Comparison of ENCODE assay signal across 19 mouse cellular contexts in genomic region chr6:33283936-33284335, GRCm38 (mm10). TPM values are rescaled to one million over a fixed set of nuclear protein-coding genes. Genes with fewer than 3 reads are reported as not detected.
A peak's percentile ranks its signal among the peaks of the same experiment; 100 is the strongest.
DNase-seq lines count a peak whose midpoint lies in the region; ATAC-seq and TF ChIP-seq lines count a peak whose summit lies in the region.
"Had no signal": no experiment of that assay in that cellular context is flagged by ENCODE, and none has a peak within 500 bp of the region (broad histone marks: within the 10 kb centered on the region; RNA-seq: fewer than 3 reads in every experiment).

No protein-coding gene starts in this region.

- H3K36me3 ChIP-seq in hindbrain, embryonic 12.5 days = no peaks in the 10 kb centered on the region
- no peaks in the 10 kb centered on the region for H3K36me3 ChIP-seq in hindbrain, postnatal 0 days (ENCODE audit: insufficient read depth, low read length)
- no peaks in the 10 kb centered on the region for H3K36me3 ChIP-seq in midbrain, embryonic 12.5 days
- H3K36me3 ChIP-seq in midbrain, postnatal 0 days (ENCODE audit: insufficient read depth, low read length) = no peaks in the 10 kb centered on the region
- H3K36me3 ChIP-seq in intestine, embryonic 16.5 days (ENCODE audit: control insufficient read depth, insufficient read depth, low read length) = no peaks in the 10 kb centered on the region

- H3K27ac ChIP-seq in hindbrain, embryonic 12.5 days = peak overlapping the region; percentile 76
- H3K27ac ChIP-seq in hindbrain, postnatal 0 days = no peak overlapping the region
- peak overlapping the region; percentile 61 for H3K27ac ChIP-seq in midbrain, embryonic 12.5 days (replicated peaks)
- H3K27ac ChIP-seq in midbrain, postnatal 0 days (ENCODE audit: low read depth, low read length) = no peak overlapping the region
- H3K27ac ChIP-seq in intestine, embryonic 16.5 days (ENCODE audit: low read length) = no peak overlapping the region
- H3K27ac ChIP-seq: heart, embryonic 10.5 days had no signal

- ATAC-seq in hindbrain, embryonic 12.5 days (ENCODE audit: low FRiP score) = no peak
- ATAC-seq in hindbrain, postnatal 0 days = no peak
- ATAC-seq in midbrain, embryonic 12.5 days (ENCODE audit: low FRiP score, low read depth) = no peak
- no peak for ATAC-seq in midbrain, postnatal 0 days (ENCODE audit: low FRiP score)
- ATAC-seq in intestine, embryonic 16.5 days = no peak
- ATAC-seq: inflammation-experienced regulatory T-cells, adult 6 months had no signal

- no peaks in the 10 kb centered on the region; the same call in 1 of the 2 replicates for H3K4me1 ChIP-seq in hindbrain, embryonic 12.5 days
- no peaks in the 10 kb centered on the region for H3K4me1 ChIP-seq in hindbrain, postnatal 0 days (ENCODE audit: insufficient read depth, low read length)
- H3K4me1 ChIP-seq in midbrain, embryonic 12.5 days = peaks cover 17% of the 10 kb centered on the region
- H3K4me1 ChIP-seq in midbrain, postnatal 0 days (ENCODE audit: insufficient read depth, low read length) = no peaks in the 10 kb centered on the region
- no peaks in the 10 kb centered on the region for H3K4me1 ChIP-seq in intestine, embryonic 16.5 days (ENCODE audit: control insufficient read depth, insufficient read depth, low read length)
- H3K4me1 ChIP-seq: heart, embryonic 10.5 days had no signal

- no peaks in the 10 kb centered on the region for H3K27me3 ChIP-seq in hindbrain, embryonic 12.5 days
- H3K27me3 ChIP-seq in hindbrain, postnatal 0 days (ENCODE audit: insufficient read depth, low read length) = no peaks in the 10 kb centered on the region
- H3K27me3 ChIP-seq in midbrain, embryonic 12.5 days = no peaks in the 10 kb centered on the region
- no peaks in the 10 kb centered on the region for H3K27me3 ChIP-seq in midbrain, postnatal 0 days (ENCODE audit: insufficient read depth, low read length)
- H3K27me3 ChIP-seq in intestine, embryonic 16.5 days (replicated peaks; ENCODE audit: control insufficient read depth, insufficient read depth, low read length) = no peaks in the 10 kb centered on the region

- H3K4me2 ChIP-seq in hindbrain, embryonic 12.5 days (replicated peaks) = no peak overlapping the region
- no peak overlapping the region for H3K4me2 ChIP-seq in hindbrain, postnatal 0 days (ENCODE audit: low read depth, low read length)
- H3K4me2 ChIP-seq in midbrain, embryonic 12.5 days (replicated peaks) = no peak overlapping the region
- H3K4me2 ChIP-seq in midbrain, postnatal 0 days (ENCODE audit: low read depth, low read length, poor library complexity, severe bottlenecking) = no peak overlapping the region
- no peak overlapping the region for H3K4me2 ChIP-seq in intestine, embryonic 16.5 days (ENCODE audit: low read depth, low read length)

- WGBS in hindbrain, embryonic 12.5 days = 64% methylated on average over 4 of the region's 4 CpGs
- 66% methylated on average over 4 of the region's 4 CpGs for WGBS in hindbrain, postnatal 0 days
- 73% methylated on average over 4 of the region's 4 CpGs for WGBS in midbrain, embryonic 12.5 days
- 61% methylated on average over 4 of the region's 4 CpGs for WGBS in midbrain, postnatal 0 days
- whole genome bisulfite sequencing in intestine, embryonic 16.5 days = 80% methylated on average over 4 of the region's 4 CpGs

- H3K4me3 ChIP-seq in hindbrain, embryonic 12.5 days = no peak overlapping the region
- H3K4me3 ChIP-seq in hindbrain, postnatal 0 days (ENCODE audit: low read length) = no peak overlapping the region
- no peak overlapping the region for H3K4me3 ChIP-seq in midbrain, embryonic 12.5 days
- no peak overlapping the region for H3K4me3 ChIP-seq in midbrain, postnatal 0 days (ENCODE audit: low read depth, low read length)
- H3K4me3 ChIP-seq in intestine, embryonic 16.5 days (ENCODE audit: low read length) = no peak overlapping the region
- H3K4me3 ChIP-seq: heart, embryonic 10.5 days had no signal

- TF ChIP-seq CTCF in hindbrain, postnatal 0 days (IDR thresholded peaks at IDR 0.05; ENCODE audit: low read depth) = no peak
- no peak for TF ChIP-seq CTCF in midbrain, postnatal 0 days (IDR thresholded peaks at IDR 0.05)

- H3K9ac ChIP-seq in hindbrain, embryonic 12.5 days = no peak overlapping the region
- H3K9ac ChIP-seq in hindbrain, postnatal 0 days (replicated peaks; ENCODE audit: low read length) = no peak overlapping the region
- no peak overlapping the region for H3K9ac ChIP-seq in midbrain, embryonic 12.5 days (replicated peaks)
- H3K9ac ChIP-seq in midbrain, postnatal 0 days (replicated peaks; ENCODE audit: low read length, poor library complexity, severe bottlenecking) = no peak overlapping the region
- no peak overlapping the region for H3K9ac ChIP-seq in intestine, embryonic 16.5 days (ENCODE audit: low read depth, low read length)

- H3K9me3 ChIP-seq in hindbrain, embryonic 12.5 days (replicated peaks) = no peaks in the 10 kb centered on the region
- H3K9me3 ChIP-seq in hindbrain, postnatal 0 days (ENCODE audit: low read length) = no peaks in the 10 kb centered on the region
- no peaks in the 10 kb centered on the region for H3K9me3 ChIP-seq in midbrain, embryonic 12.5 days
- H3K9me3 ChIP-seq in midbrain, postnatal 0 days (ENCODE audit: low read length) = no peaks in the 10 kb centered on the region
- H3K9me3 ChIP-seq in intestine, embryonic 16.5 days (ENCODE audit: control insufficient read depth, low read length) = no peaks in the 10 kb centered on the region
- H3K9me3 ChIP-seq: heart, embryonic 10.5 days had no signal

- DNase-seq in hindbrain, postnatal 0 days (ENCODE audit: low spot score) = no peak
- DNase-seq in midbrain, postnatal 0 days (ENCODE audit: low spot score) = no peak
- DNase-seq in 3T3-L1 (ENCODE audit: low read depth, low spot score) = peak; percentile 21
- peak; percentile 68 for DNase-seq in Muller cell, postnatal 12 days (ENCODE audit: inconsistent ontology term)
- DNase-seq in kidney, postnatal 14 days = no peak
- DNase-seq: adrenal gland, adult 2 months; adrenal gland, postnatal 25 days; cerebellum, adult 2 months; cerebellum, postnatal 10 days; gastrocnemius, postnatal 36 days; heart, adult 11 months; heart, postnatal 10 days; heart, postnatal 4 days; kidney, adult 11 months had no signal

RNA-seq across cellular contexts. Expression of gene Exoc4, which starts 35.1 kb away (rescaled TPM):
- polyA plus RNA-seq in hindbrain, embryonic 12.5 days (2016; fragmentation: Nextera tagmentation; extraction: Ambion mirVana) = 47.7 and 50.2 TPM in 2 replicates
- 60.2 and 70.6 TPM in 2 replicates for total RNA-seq in hindbrain, postnatal 0 days (2014; rRNA removed)
- 26.6 and 30.0 TPM in 2 replicates for polyA plus RNA-seq in hindbrain, postnatal 0 days (2015; fragmentation: Nextera tagmentation; extraction: Ambion mirVana)
- polyA plus RNA-seq in midbrain, embryonic 12.5 days (2016; fragmentation: Nextera tagmentation; extraction: Ambion mirVana) = 57.9 and 59.2 TPM in 2 replicates
- total RNA-seq in midbrain, postnatal 0 days (2014; rRNA removed) = 69.8 and 72.5 TPM in 2 replicates
- polyA plus RNA-seq in midbrain, postnatal 0 days (2015; fragmentation: Nextera tagmentation; extraction: Ambion mirVana) = 26.6 and 29.5 TPM in 2 replicates
- 21.2 and 24.1 TPM in 2 replicates for polyA plus RNA-seq in intestine, embryonic 16.5 days (2015; fragmentation: Nextera tagmentation; extraction: Ambion mirVana)

Comparison
In these comparisons a context has a peak if more than half of its experiments do, and no peak if none do; other contexts are left out.
1. H3K27ac ChIP-seq: peak in hindbrain, embryonic 12.5 days (single experiment) and midbrain, embryonic 12.5 days (single experiment); none in hindbrain, postnatal 0 days (single experiment), midbrain, postnatal 0 days (single experiment) and intestine, embryonic 16.5 days (single experiment).
2. DNase-seq: peak in 3T3-L1 (single experiment) and Muller cell, postnatal 12 days (single experiment); none in hindbrain, postnatal 0 days (single experiment), midbrain, postnatal 0 days (single experiment) and kidney, postnatal 14 days (single experiment).